Mouse (Mus musculus) liver, postnatal 0 days (tissue): ENCODE data around the gene Gdi1. TPM values are rescaled to one million over a fixed set of nuclear protein-coding genes. Genes with fewer than 3 reads are reported as not detected.
A peak's percentile ranks its signal among the peaks of the same experiment; 100 is the strongest.

Experiments
- ATAC-seq: fragments of 200-750 bp; cut with Nextera tagmentation; 2 replicates; pipeline ENCODE4 v1.8.0; 2017; ENCODE audit warnings: mild to moderate bottlenecking, moderate library complexity
- DNase-seq: peaks from one replicate; pipeline ENCODE4 v3.0.0-alpha.2; 2016
- H3K27ac ChIP-seq: fragments of 300-500 bp; sonication (generic); 2 replicates; pipeline ENCODE4 v1.5.1; 2014; ENCODE audit warnings: antibody characterized with exemption, moderate library complexity, mild to moderate bottlenecking, low read depth
- H3K27me3 ChIP-seq: fragments of 300-500 bp; sonication (generic); 2 replicates; pipeline ENCODE4 v1.6.1; 2014; ENCODE audit warnings: low read length, control low read depth, mixed read lengths; ENCODE audit not compliant: insufficient read depth
- H3K36me3 ChIP-seq: fragments of 300-500 bp; sonication (generic); replicated peaks from 2 replicates; pipeline ENCODE4 v1.6.1; 2014; ENCODE audit warnings: mild to moderate bottlenecking, control low read depth, low read length, moderate library complexity, mixed read lengths; ENCODE audit not compliant: insufficient read depth
- H3K4me1 ChIP-seq: fragments of 300-500 bp; sonication (generic); 2 replicates; pipeline ENCODE4 v1.6.1; 2014; ENCODE audit warnings: antibody characterized with exemption, mild to moderate bottlenecking, control low read depth; ENCODE audit not compliant: insufficient read depth
- H3K4me2 ChIP-seq: fragments of 300-500 bp; sonication (generic); 2 replicates; pipeline ENCODE4 v1.6.1; 2014; ENCODE audit warnings: low read depth, mild to moderate bottlenecking, low read length, moderate library complexity, mixed read lengths
- H3K4me3 ChIP-seq: fragments of 300-500 bp; sonication (generic); 2 replicates; pipeline ENCODE4 v1.5.1; 2014; ENCODE audit warnings: low read depth, low read length
- H3K9ac ChIP-seq: fragments of 300-500 bp; sonication (generic); replicated peaks from 2 replicates; pipeline ENCODE4 v1.6.1; 2014; ENCODE audit warnings: mild to moderate bottlenecking, moderate library complexity
- H3K9me3 ChIP-seq: fragments of 300-500 bp; sonication (generic); 2 replicates; pipeline ENCODE4 v1.6.1; 2016; ENCODE audit warnings: mild to moderate bottlenecking, control low read depth, low read length, mixed read lengths
- CTCF ChIP-seq: sonication (generic); IDR thresholded peaks from 2 replicates; pipeline ENCODE4 v1.5.1; 2016; ENCODE audit warnings: antibody characterized with exemption, low read depth
- EP300 ChIP-seq: IDR thresholded peaks from 2 replicates; pipeline ENCODE4 v1.6.1; 2016; ENCODE audit warnings: antibody characterized with exemption, low read depth, mild to moderate bottlenecking
- WGBS: fragments of 180-500 bp; shearing (Covaris S2); extraction: QIAGEN DNeasy Blood & Tissue Kit; methylation state at CpG from one replicate; pipeline ENCODE4 v1.1.7; 2014; ENCODE audit not compliant: insufficient replicate concordance; 5-methylcytosine and 5-hydroxymethylcytosine counted together
- polyA plus RNA-seq: library from polyadenylated mRNA; unstranded; fragments of >200 nt; fragmentation: Nextera tagmentation; extraction: Ambion mirVana; gene quantifications from 2 replicates; pipeline ENCODE4 v1.2.1, GENCODE M21; 2015

Gdi1 gene
- 27.6 and 35.8 TPM in 2 replicates for polyA plus RNA-seq

- peak within 1 kb of the TSS; percentile 93 for H3K27ac ChIP-seq
- WGBS: 10% methylated on average over 38 of the region's 41 CpGs
- H3K4me2 ChIP-seq: peak within 1 kb of the TSS; percentile 73
- H3K36me3 ChIP-seq: peaks cover 38% of the 10 kb centered on the region
- peak; percentile 94 for ATAC-seq
- peak within 1 kb of the TSS; percentile 71 for H3K9ac ChIP-seq
- TF ChIP-seq CTCF (peak; percentile 51), EP300 (no peak; the same call in 1 of the 2 replicates)
- peaks cover 3% of the 10 kb centered on the region; the same call in 1 of the 2 replicates for H3K4me1 ChIP-seq
- H3K4me3 ChIP-seq: peak within 1 kb of the TSS; percentile 70
- H3K27me3 ChIP-seq: no peaks in the 10 kb centered on the region
- H3K9me3 ChIP-seq: no peaks in the 10 kb centered on the region
- DNase-seq: peak; percentile 84
Measured at GRCm38 (mm10) chrX:74304867-74305700, at the start of gene Gdi1. Gdi1 (plus strand) TSS chrX:74304998.

- TF ChIP-seq CTCF (no peak), EP300 (no peak)
- no peak overlapping the region for H3K4me2 ChIP-seq
- H3K9me3 ChIP-seq: no peaks in the 10 kb centered on the region
- H3K27me3 ChIP-seq: no peaks in the 10 kb centered on the region
- no peak overlapping the region for H3K27ac ChIP-seq
- H3K36me3 ChIP-seq: peaks cover 6% of the 10 kb centered on the region
- H3K4me1 ChIP-seq: peaks cover 5% of the 10 kb centered on the region; the same call in 1 of the 2 replicates
- DNase-seq: no peak
- no peak overlapping the region for H3K9ac ChIP-seq
- no peak overlapping the region for H3K4me3 ChIP-seq
- 66% methylated on average over 3 of the region's 3 CpGs for WGBS
- no peak for ATAC-seq
Measured at GRCm38 (mm10) chrX:74257746-74258145, 47.1 kb upstream of the Gdi1 start.

DNA sequence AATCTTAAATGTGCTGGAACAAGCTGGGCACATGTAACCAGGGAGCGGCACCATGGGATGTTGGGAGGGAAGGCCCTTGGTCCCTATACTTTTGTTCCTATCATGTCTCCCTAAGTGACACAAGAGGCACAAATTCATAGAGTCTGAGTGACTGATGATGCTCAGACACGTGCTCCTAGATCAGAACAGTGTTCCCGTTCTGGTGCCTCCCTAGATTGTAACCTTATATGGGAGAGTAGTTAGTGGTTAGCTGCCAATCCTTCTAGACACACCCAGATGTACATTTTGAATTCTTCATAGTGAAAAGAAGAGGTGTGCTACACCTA lies 35.1 kb upstream of the Gdi1 start:
- no peak for DNase-seq
- TF ChIP-seq EP300: no peak
- TF ChIP-seq CTCF: no peak
- WGBS: 35% methylated on average over 3 of the region's 3 CpGs

GRCm38 (mm10) chrX:74270062-74270901 lies 34.5 kb upstream of the Gdi1 start, which contains the start of gene Rpl10:
Rpl10 (plus strand) TSS chrX:74270812.
- Histone ChIP-seq H3K27me3 (no peaks in the 10 kb centered on the region), H3K9ac (peak within 1 kb of the TSS; percentile 80), H3K9me3 (no peaks in the 10 kb centered on the region), H3K4me1 (peaks cover 5% of the 10 kb centered on the region; the same call in 1 of the 2 replicates), H3K4me2 (peak within 1 kb of the TSS; percentile 76), H3K4me3 (peak within 1 kb of the TSS; percentile 68), H3K36me3 (0 out of 2 replicates have a peak, but pooled peaks cover 4% of the 10 kb centered on the region), H3K27ac (peak within 1 kb of the TSS; percentile 77)
- TF ChIP-seq EP300: peak; percentile 75
- TF ChIP-seq CTCF: peak; percentile 65
- ATAC-seq: peak; percentile 92
- DNase-seq: peak; percentile 90
- 18% methylated on average over 42 of the region's 42 CpGs for WGBS

More for the DNA sequence above, 35.1 kb upstream of the Gdi1 start:
- Histone ChIP-seq H3K4me1 (peaks cover 5% of the 10 kb centered on the region; the same call in 1 of the 2 replicates), H3K36me3 (0 out of 2 replicates have a peak, but pooled peaks cover 4% of the 10 kb centered on the region), H3K27ac (peak overlapping the region; percentile 77), H3K9ac (peak overlapping the region; percentile 42), H3K4me2 (peak overlapping the region; percentile 76), H3K27me3 (no peaks in the 10 kb centered on the region; the same call in 1 of the 2 replicates), H3K4me3 (peak overlapping the region; percentile 68), H3K9me3 (no peaks in the 10 kb centered on the region)
- peak; percentile 5; the same call in 1 of the 2 replicates for ATAC-seq

DNA sequence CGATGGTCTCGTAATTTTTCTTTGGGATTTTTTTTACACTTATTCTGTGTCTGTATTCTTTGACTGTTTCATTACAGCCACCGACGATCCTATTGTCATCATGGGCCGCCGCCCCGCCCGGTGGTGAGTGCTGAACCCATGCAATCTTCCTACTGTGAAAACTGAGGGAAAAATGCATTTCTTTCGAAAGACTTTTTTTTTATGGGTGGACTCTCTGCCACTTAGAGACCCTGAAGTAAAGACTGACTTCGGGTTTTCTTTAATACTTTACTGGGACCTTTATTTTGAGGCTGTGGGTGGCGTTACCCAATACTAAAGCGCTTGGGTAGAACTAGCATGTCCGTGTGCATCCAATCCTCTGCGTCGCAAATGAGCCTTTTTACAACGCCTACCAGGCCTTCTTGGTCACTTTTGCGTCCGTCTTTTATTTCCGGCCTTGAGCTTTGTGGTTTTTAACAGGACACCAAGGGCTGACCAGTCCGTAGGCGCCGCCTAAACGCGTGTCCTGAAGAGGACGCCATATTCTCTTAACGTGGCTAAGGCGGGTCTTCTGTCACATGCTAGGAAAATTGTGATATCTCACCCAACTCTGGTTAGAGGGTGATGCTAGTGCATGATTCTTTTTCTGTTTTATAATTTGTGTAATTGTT lies 33.8 kb upstream of the Gdi1 start:
- peak overlapping the region; percentile 80 for H3K9ac ChIP-seq
- TF ChIP-seq CTCF (0 out of 2 replicates have a peak, but pooled peaks have one; percentile 14), EP300 (no peak)
- peaks cover 5% of the 10 kb centered on the region; the same call in 1 of the 2 replicates for H3K4me1 ChIP-seq
- H3K27me3 ChIP-seq: no peaks in the 10 kb centered on the region
- 0 out of 2 replicates have a peak, but pooled peaks cover 4% of the 10 kb centered on the region for H3K36me3 ChIP-seq
- H3K9me3 ChIP-seq: no peaks in the 10 kb centered on the region
- WGBS: 19% methylated on average over 27 of the region's 27 CpGs
- peak overlapping the region; percentile 71 for H3K27ac ChIP-seq
- DNase-seq (peak; percentile 41), ATAC-seq (0 out of 2 replicates have a peak, but pooled peaks have one; percentile 3)
- H3K4me2 ChIP-seq: peak overlapping the region; percentile 71
- H3K4me3 ChIP-seq: peak overlapping the region; percentile 68
